Mouse (Mus musculus) adrenal gland, adult (tissue): Measurements from ENCODE around the gene Sprr1a.
A peak's percentile ranks its signal among the peaks of the same experiment; 100 is the strongest.
"Not testable (repeated sequence)": the region's sequence is repeated elsewhere in the genome, so short reads cannot be mapped to it uniquely, and the experiment has no call there.

Experiments used
- DNase-seq, 2 experiments: peaks; one replicate each; pipeline ENCODE4 v3.0.0; 2022 to 2023; ENCODE audit warnings: low spot score in 1 of 2; ENCODE audit not compliant: inconsistent age in 2 of 2

Sprr1a gene

DNA sequence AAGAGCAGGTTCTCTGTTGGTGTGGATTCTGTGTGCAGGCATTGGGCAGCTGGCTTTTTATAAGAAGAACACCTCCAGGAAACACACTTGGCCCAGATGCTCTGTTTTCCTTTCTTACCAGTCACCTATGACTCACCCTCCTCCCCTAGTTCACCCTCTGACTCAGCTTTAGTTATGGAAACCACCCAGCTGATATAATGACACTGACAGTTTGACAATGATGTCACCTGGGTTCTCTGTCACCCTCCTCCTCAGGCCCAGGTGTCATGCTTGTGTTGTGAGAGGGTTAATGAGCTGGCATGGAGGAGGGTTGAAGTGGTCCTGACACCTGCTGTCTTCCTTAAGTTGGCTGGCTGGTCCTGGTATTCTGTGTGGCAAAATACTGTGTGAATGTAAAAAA is at the start of gene Sprr1a:
Gene Sprr1a, minus strand, starts transcription at position 33 of the 400 bp plus-strand sequence.
- peak; percentile 20 to 70 for DNase-seq

DNA sequence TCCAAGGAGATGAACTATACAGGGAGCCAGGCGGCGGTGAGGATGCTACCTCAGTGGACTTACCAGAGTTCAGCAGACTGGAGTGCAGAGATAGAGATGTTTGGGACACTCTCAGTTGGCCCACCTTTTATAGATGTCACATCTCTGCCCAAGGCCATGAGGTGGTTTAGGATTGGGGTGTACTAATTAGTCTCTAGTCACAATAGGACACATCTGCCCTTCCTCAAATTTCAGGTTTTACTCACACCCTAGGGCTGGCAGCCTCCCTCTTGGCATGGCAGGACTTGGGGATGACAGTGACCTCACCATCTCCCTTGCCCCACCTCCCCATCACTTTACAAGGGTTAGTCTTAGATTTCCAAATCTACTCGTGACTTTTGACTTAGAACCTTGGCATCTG is 48.7 kb upstream of the Sprr1a start, which contains the start of gene 2310046K23Rik:
Gene 2310046K23Rik, minus strand, starts transcription at position 101 of the 400 bp plus-strand sequence.
- DNase-seq = no peak

GRCm38 (mm10) chr3:92512325-92512724 is 26.6 kb upstream of the Sprr1a start:
- DNase-seq = peak in 1 of 2 experiments; percentile 59

- peak; percentile 44 to 88 for DNase-seq
These were observed 25.1 kb upstream of the Sprr1a start for GRCm38 (mm10) chr3:92510786-92511185.

DNA sequence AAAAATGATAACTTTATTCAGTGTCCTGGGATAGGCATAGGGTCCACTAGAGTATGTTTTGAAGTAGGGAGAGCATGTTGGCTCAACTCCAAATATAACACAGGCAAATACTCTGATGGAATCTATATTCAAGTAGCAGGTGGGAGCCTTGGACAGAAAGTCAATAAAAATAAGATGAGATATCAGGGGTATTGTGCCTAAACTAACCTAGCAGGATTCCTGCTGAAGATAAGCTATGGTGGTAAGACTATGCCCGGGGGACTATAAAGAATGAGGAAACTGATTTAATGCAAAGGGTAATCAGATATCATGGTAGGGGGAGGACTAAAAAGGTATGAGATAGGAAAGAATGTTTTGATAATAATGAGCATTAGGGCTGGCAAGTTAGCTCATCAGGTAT is 22.5 kb upstream of the Sprr1a start:
- no peak for DNase-seq

DNA sequence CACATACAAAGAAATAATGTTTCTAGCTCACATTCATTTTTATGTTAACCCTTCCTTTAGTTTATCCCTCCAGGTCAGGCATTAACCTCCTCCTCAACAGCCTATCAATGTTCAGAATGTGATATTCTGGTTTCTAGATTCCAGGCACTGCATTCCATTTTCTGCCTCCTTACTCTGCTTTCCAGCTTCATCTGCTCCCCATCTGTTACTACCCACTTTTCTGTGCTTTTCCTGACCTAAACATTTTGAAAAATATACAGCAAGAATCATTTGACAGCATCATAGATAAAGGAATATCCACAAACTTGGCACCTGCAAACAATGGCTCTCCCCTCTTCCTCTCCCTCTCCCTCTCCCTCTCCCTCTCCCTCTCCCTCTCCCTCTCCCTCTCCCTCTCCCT is 17.8 kb upstream of the Sprr1a start:
- no peak for DNase-seq

- no peak for DNase-seq
These were observed 14.7 kb upstream of the Sprr1a start, which contains the start of gene Sprr4 for GRCm38 (mm10) chr3:92500393-92500792. Gene Sprr4 (minus strand): TSS chr3:92500493.

- DNase-seq = not testable (repeated sequence)
These were observed 4.6 kb upstream of the Sprr1a start for GRCm38 (mm10) chr3:92490262-92490661.

GRCm38 (mm10) chr3:92486307-92486706 is 612 bp upstream of the Sprr1a start:
- no peak for DNase-seq

- peak in 1 of 2 experiments; percentile 52 for DNase-seq
These were observed 4.4 kb downstream of the Sprr1a start for GRCm38 (mm10) chr3:92481249-92481648.

DNA sequence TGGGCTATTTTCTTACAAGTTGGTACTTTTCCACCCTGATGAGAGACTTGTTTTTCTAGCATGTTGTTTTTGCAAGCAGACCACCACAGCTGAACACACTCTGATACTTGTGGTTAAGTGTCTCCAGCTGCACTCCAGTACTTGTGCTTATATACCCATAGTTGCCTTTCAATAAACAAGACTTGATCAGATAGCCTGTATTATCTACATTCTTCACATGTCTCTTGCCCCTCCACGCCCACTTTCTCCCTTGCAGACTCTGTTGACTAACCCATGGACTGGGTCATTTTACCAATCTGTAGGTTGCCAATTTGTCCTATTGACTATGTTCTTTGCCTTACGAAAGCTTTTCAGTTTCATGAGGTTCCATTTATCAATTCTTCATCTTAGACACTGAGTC is 15.6 kb downstream of the Sprr1a start:
- no peak for DNase-seq

- no peak for DNase-seq
These were observed 18.3 kb downstream of the Sprr1a start for GRCm38 (mm10) chr3:92467424-92467823.

DNA sequence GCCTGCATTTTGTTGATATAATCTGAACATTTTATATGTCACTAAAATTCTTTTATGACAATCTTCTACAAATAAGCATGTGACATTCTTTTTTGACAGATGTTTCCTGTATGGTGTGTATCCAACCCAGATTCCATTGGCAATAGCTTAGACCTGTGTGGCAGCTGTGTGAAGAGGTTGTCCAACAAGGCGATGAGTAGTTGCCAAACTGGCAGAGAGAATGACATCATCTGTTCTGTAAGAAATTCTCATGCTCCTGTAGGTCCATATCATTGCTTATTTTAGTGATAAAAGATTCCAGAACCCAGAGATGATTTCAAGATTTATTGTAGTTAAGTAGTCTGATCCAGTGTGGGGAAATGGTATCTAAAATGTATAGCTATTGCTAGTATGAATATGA is 19.1 kb downstream of the Sprr1a start:
- no peak for DNase-seq

GRCm38 (mm10) chr3:92458620-92459019 is 27.1 kb downstream of the Sprr1a start, which contains the start of gene Sprr3:
Gene Sprr3 (minus strand): TSS chr3:92458720.
- DNase-seq = no peak

GRCm38 (mm10) chr3:92455151-92455550 is 30.5 kb downstream of the Sprr1a start:
- DNase-seq = no peak

DNA sequence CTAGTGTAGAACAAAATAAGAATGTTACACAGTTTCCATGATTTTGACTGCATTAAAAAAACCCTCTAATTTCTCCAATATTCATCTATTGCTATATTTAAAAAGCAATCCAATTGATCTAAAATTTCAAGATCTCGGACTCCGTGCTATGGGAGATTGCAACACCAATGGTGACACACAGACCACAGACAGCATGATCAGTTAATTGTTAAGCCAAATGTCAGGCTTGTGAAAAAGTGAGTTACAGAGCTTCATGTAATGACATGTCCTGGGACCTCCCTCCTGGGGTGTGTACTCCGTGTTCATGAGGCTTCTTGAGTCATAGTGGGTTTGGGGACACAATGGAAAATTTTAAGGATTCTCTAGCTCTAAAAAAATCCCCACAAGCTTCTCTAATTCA is 45.5 kb downstream of the Sprr1a start:
- DNase-seq = no peak

DNA sequence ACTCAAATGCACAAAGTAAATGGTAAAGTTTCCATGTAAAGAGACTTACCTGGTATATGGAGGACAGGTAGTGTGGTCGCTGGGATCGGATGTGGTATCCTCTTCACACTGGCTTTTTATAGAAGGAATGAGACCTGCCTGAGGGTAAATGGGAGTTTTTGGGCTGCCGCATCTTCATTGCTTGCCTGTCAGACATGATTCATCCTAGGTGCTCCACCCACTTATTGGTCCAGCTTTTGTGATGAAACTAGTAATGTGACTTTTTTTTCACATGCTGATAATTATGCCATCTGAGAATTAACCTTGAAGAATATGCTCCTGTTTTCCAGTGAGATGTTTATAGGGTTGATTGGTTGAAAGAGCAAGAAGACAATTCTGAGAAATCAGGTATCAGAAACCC is 47.0 kb downstream of the Sprr1a start, which contains the start of gene Sprr1b:
Gene Sprr1b, minus strand, starts transcription at position 101 of the 400 bp plus-strand sequence.
- DNase-seq = no peak
